Mouse (Mus musculus) limb, embryonic 14.5 days (tissue): ENCODE measurements at regions not wholly inside any gene's neighbourhood (a gene's known extent, or its start where the extent isn't known, plus 50 kb on each side); places are given as distances from the start of the nearest gene placed in this dataset.
"Not testable (repeated sequence)": the region's sequence is repeated elsewhere in the genome, so short reads cannot be mapped to it uniquely, and the experiment has no call there.

Source experiments
- ATAC-seq: fragments of 200-750 bp; cut with Nextera tagmentation; 2 replicates; pipeline ENCODE4 v1.8.0; 2017; ENCODE audit warnings: low read depth, moderate number of reproducible peaks, moderate TSS enrichment; ENCODE audit not compliant: low FRiP score
- DNase-seq: peaks from one replicate; pipeline ENCODE4 v3.0.0-alpha.2; 2015; ENCODE audit warnings: low spot score
- H3K27ac ChIP-seq: fragments of 300-500 bp; sonication (generic); replicated peaks from 2 replicates; pipeline ENCODE4 v1.5.1; 2014; ENCODE audit warnings: low read depth, mild to moderate bottlenecking, low read length, moderate library complexity, mixed read lengths
- H3K27me3 ChIP-seq: fragments of 300-500 bp; sonication (generic); 2 replicates; pipeline ENCODE4 v1.6.1; 2014; ENCODE audit warnings: low read length, mixed read lengths; ENCODE audit not compliant: control insufficient read depth, insufficient read depth
- H3K36me3 ChIP-seq: fragments of 300-500 bp; sonication (generic); 2 replicates; pipeline ENCODE4 v1.6.1; 2014; ENCODE audit warnings: mild to moderate bottlenecking, low read length, moderate library complexity, mixed read lengths; ENCODE audit not compliant: control insufficient read depth, insufficient read depth
- H3K4me1 ChIP-seq: fragments of 300-500 bp; sonication (generic); 2 replicates; pipeline ENCODE4 v1.6.1; 2014; ENCODE audit warnings: antibody characterized with exemption, low read length, mixed read lengths; ENCODE audit not compliant: control insufficient read depth, insufficient read depth
- H3K4me2 ChIP-seq: fragments of 300-500 bp; sonication (generic); replicated peaks from 2 replicates; pipeline ENCODE4 v1.6.1; 2014; ENCODE audit warnings: low read depth, mild to moderate bottlenecking, low read length, moderate library complexity; ENCODE audit not compliant: severe bottlenecking
- H3K4me3 ChIP-seq: fragments of 300-500 bp; sonication (generic); replicated peaks from 2 replicates; pipeline ENCODE4 v1.5.1; 2014; ENCODE audit warnings: low read length
- H3K9ac ChIP-seq: fragments of 300-500 bp; sonication (generic); 2 replicates; pipeline ENCODE4 v1.6.1; 2014; ENCODE audit warnings: mild to moderate bottlenecking, low read depth, low read length, moderate library complexity; ENCODE audit not compliant: severe bottlenecking
- H3K9me3 ChIP-seq: fragments of 300-500 bp; sonication (generic); 2 replicates; pipeline ENCODE4 v1.6.1; 2016; ENCODE audit warnings: low read length; ENCODE audit not compliant: control insufficient read depth
- POLR2A ChIP-seq: fragments of 200-500 bp; IDR thresholded peaks from 2 replicates; pipeline ENCODE4 v1.8.0; 2012; ENCODE audit warnings: inconsistent platforms, mild to moderate bottlenecking, moderate library complexity, borderline replicate concordance; ENCODE audit not compliant: insufficient read depth, insufficient read length; ENCODE audit errors: extremely low read depth
- WGBS: fragments of 180-500 bp; shearing (Covaris S2); extraction: QIAGEN DNeasy Blood & Tissue Kit; methylation state at CpG from one replicate; pipeline ENCODE4 v1.1.7; 2014; 5-methylcytosine and 5-hydroxymethylcytosine counted together

DNA sequence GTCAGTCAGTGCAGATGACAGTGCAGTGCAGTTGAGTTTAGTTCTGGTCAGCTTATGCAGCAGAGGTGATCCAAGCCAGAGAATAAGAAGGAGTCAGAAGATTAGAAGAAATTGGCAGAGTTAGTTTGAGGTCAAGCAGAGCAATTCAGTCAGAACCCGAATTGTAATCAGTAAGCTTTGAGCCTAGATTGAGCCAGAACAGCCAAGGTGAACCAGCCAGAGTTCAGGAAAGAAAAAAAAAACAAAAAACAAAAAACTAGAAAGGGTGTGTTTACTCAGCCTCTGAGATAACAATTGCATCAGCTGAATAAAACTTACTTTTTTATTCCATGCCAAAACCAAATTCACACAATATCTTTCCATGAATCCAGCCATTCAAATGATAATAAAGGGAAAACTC, 396.3 kb downstream of the Zpld1 start:
- 76% methylated on average over 1 of the region's 1 CpGs for WGBS
- ATAC-seq, result no peak
- Histone ChIP-seq H3K9ac (no peak overlapping the region), H3K36me3 (no peaks in the 10 kb centered on the region), H3K4me1 (no peaks in the 10 kb centered on the region), H3K4me2 (no peak overlapping the region), H3K9me3 (no peaks in the 10 kb centered on the region), H3K27me3 (no peaks in the 10 kb centered on the region), H3K4me3 (no peak overlapping the region), H3K27ac (no peak overlapping the region)
- no peak for DNase-seq
- TF ChIP-seq POLR2A, result no peak

DNA sequence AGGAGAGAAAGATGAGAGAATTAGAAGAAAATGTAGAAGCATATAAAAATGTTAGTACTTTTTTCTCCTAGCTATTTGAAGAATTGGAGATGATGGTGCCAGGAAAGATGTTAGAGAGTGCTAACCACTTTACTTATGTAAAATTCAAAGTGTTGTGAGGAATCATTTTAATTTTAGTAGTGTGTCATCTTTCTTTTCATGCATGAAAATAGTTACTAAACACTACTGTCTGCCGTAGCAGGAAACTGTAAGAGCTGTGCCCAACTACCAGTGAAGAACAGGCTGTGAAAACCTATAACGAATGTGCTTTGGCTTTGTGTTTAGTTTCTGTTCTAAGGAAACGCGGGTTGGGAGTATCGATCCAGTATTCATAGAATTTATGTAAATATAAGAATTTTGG, 403.1 kb downstream of the Zpld1 start:
- Histone ChIP-seq H3K4me1 (no peaks in the 10 kb centered on the region), H3K4me3 (no peak overlapping the region), H3K9me3 (no peaks in the 10 kb centered on the region), H3K27me3 (no peaks in the 10 kb centered on the region), H3K27ac (no peak overlapping the region), H3K36me3 (no peaks in the 10 kb centered on the region), H3K4me2 (no peak overlapping the region), H3K9ac (no peak overlapping the region)
- ATAC-seq, result no peak
- TF ChIP-seq POLR2A, result no peak
- 91% methylated on average over 5 of the region's 5 CpGs for WGBS
- DNase-seq, result no peak

DNA sequence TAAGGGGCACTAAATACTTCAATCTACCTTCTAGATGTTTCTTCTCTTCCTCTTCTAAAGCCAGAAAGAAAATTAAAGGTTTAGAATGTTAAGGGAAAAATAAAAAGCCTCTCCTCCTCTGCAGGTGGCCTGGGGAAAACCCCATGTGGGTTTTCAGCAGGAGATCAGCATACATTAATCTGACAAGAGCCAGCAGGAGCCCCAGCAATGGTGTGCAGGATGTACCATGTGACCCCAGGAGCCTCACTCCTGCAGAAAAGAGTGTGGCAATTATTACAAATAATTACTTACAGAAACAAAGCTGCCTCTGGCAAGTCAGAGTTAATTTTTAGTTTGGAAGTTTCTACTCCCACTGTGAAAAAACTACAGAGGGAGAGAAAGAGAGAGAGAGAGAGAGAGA, 440.4 kb downstream of the Zpld1 start:
- no peak overlapping the region for H3K4me2 ChIP-seq
- no peaks in the 10 kb centered on the region for H3K9me3 ChIP-seq
- ATAC-seq (no peak), DNase-seq (no peak)
- H3K27me3 ChIP-seq, result no peaks in the 10 kb centered on the region
- TF ChIP-seq POLR2A, result no peak
- H3K4me1 ChIP-seq, result no peaks in the 10 kb centered on the region
- no peak overlapping the region for H3K4me3 ChIP-seq
- no peak overlapping the region for H3K9ac ChIP-seq
- H3K36me3 ChIP-seq, result no peaks in the 10 kb centered on the region
- no peak overlapping the region for H3K27ac ChIP-seq

DNA sequence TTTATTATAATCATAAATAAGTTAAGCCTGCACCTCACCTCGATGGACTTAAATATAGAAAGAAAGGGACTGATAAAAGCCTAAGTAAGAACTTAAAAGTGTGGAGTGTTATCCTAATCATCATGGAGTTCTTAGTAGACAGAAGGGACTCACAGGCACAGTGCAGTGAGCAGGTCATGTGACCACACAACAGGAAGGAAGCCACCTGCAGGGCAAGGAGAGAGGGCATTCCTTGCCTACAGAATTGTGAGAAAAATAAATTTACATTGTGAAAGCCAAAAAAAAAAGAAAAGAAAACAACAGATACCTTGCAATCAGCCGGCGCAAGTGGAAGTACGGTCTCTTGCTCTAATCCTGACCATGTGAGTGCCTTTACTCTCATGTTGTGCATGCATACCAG, 454.8 kb downstream of the Zpld1 start:
- not testable (repeated sequence) for H3K4me3 ChIP-seq, H3K27me3 ChIP-seq, H3K4me1 ChIP-seq, ATAC-seq, H3K4me2 ChIP-seq, H3K36me3 ChIP-seq, H3K9ac ChIP-seq, H3K27ac ChIP-seq, H3K9me3 ChIP-seq, DNase-seq
- WGBS, result 91% methylated on average over 4 of the region's 4 CpGs
